Mouse (Mus musculus) heart, adult 2 months (tissue): ENCODE data around the gene AL731706.1.

Experiments used
- CTCF ChIP-seq: fragments of 200-600 bp; IDR thresholded peaks from 2 replicates; pipeline ENCODE4 v1.8.1; 2022; ENCODE audit warnings: antibody characterized with exemption, mild to moderate bottlenecking, moderate library complexity
- EP300 ChIP-seq: fragments of 200-500 bp; IDR thresholded peaks from 2 replicates; pipeline ENCODE4 v1.6.1; 2011; ENCODE audit warnings: low read depth, low read length, control low read depth; ENCODE audit not compliant: insufficient read depth
- POLR2A ChIP-seq: fragments of 200-500 bp; IDR thresholded peaks from 2 replicates; pipeline ENCODE4 v1.6.1; 2011; ENCODE audit warnings: mild to moderate bottlenecking, low read depth, low read length, control low read depth; ENCODE audit not compliant: insufficient read depth

DNA sequence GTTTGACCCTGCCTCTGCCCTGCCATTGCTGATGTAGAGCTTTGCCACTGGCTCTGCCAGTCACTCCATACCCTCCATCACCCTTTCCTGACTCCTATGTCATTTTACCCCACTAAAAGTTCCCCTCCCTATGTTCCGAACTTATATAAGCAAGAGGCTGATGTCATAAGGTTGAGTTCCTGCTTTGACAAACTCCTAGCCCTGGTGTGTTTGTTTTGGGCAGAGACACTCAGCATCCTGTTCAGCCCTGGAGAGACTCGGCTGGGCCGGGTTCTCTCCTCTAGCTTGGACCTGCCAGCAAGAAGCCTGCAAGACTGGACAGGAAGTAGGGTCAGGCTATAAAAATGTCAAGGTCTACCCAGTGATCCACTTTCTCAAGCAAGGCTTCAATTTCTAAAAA is 58.3 kb downstream of the AL731706.1 start:
- TF ChIP-seq CTCF (no peak), EP300 (no peak), POLR2A (no peak)
